Mouse (Mus musculus): ENCODE measurements around the gene Ccdc150.
A peak's percentile ranks its signal among the peaks of the same experiment; 100 is the strongest.

Ccdc150 gene

GRCm38 (mm10) chr1:54250158-54250866 is at the start of gene Ccdc150:
TSS of gene Ccdc150 (plus strand) at chr1:54250683.
- peak; percentile 98 for DNase-seq

GRCm38 (mm10) chr1:54220273-54220672 is 30.2 kb upstream of the Ccdc150 start:
- no peak for DNase-seq

GRCm38 (mm10) chr1:54242722-54243121 is 7.8 kb upstream of the Ccdc150 start:
- no peak for DNase-seq

- DNase-seq = no peak
Observed at GRCm38 (mm10) chr1:54275552-54275951, 25.1 kb downstream of the Ccdc150 start.

GRCm38 (mm10) chr1:54279628-54280027 is 29.1 kb downstream of the Ccdc150 start:
- no peak for DNase-seq

GRCm38 (mm10) chr1:54280651-54281050 is 30.2 kb downstream of the Ccdc150 start:
- no peak for DNase-seq

- no peak for DNase-seq
Observed at GRCm38 (mm10) chr1:54306404-54306803, 55.9 kb downstream of the Ccdc150 start.

GRCm38 (mm10) chr1:54326647-54327046 is 76.2 kb downstream of the Ccdc150 start:
- no peak for DNase-seq

- DNase-seq = no peak
Observed at GRCm38 (mm10) chr1:54327876-54328545, 77.5 kb downstream of the Ccdc150 start.

GRCm38 (mm10) chr1:54332988-54333387 is 82.5 kb downstream of the Ccdc150 start:
- DNase-seq = peak; percentile 38

- no peak for DNase-seq
Observed at GRCm38 (mm10) chr1:54354786-54355185, 104.3 kb downstream of the Ccdc150 start.

GRCm38 (mm10) chr1:54355485-54355884 is 105.0 kb downstream of the Ccdc150 start:
- no peak for DNase-seq

GRCm38 (mm10) chr1:54356566-54356965 is 106.1 kb downstream of the Ccdc150 start:
- DNase-seq = no peak

- DNase-seq = no peak
Observed at GRCm38 (mm10) chr1:54377506-54378051, 127.1 kb downstream of the Ccdc150 start.

GRCm38 (mm10) chr1:54380978-54381914 is 130.8 kb downstream of the Ccdc150 start:
- peak; percentile 71 for DNase-seq

- DNase-seq = no peak
Observed at GRCm38 (mm10) chr1:54384221-54384620, 133.7 kb downstream of the Ccdc150 start.

GRCm38 (mm10) chr1:54402736-54403135 is 152.3 kb downstream of the Ccdc150 start:
- DNase-seq = no peak
